Mouse (Mus musculus): ENCODE measurements around the gene Slc12a9. TPM values are rescaled to one million over a fixed set of nuclear protein-coding genes. Genes with fewer than 3 reads are reported as not detected.
A peak's percentile ranks its signal among the peaks of the same experiment; 100 is the strongest.
"Not testable (repeated sequence)": the region's sequence is repeated elsewhere in the genome, so short reads cannot be mapped to it uniquely, and the experiment has no call there.

Gene Slc12a9
- polyA plus RNA-seq, 1 experiment: 6.4 TPM

DNA sequence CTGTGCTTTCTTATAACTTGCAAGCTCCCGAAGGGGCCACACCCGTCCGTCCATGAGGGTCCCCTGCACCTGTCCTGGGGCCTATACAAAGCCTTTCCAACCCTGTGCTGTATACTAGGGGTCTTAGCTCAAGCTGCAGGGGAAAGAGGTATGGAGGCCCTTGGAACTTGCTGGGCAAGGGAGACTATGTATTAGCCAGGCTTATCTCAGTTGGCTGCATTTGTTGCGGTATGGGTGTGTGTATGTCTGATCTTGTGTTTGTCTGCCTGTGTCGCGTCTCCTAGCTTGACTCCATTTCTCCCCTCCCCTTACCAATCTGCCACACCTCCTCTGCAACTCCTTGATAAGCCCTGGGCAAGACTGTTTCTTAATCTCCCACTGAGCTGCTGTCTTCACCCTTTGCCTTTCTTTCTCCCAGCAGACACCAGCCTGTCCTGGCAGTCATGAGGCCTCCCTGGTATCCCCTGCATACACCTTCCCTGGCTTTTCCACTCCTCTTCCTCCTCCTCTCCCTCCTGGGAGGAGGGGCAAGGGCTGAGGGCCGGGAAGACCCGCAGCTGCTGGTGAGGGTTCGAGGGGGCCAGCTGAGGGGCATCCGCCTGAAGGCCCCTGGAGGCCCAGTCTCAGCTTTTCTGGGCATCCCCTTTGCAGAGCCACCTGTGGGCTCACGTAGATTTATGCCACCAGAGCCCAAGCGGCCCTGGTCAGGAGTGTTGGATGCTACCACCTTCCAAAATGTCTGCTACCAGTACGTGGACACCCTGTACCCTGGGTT lies 43.6 kb downstream of the Slc12a9 start:
- peaks cover 33% of the 10 kb centered on the region for H3K36me3 ChIP-seq (replicated peaks; ENCODE audit: low read length)
- no peaks in the 10 kb centered on the region for H3K27me3 ChIP-seq (replicated peaks)
- H3K4me3 ChIP-seq (replicated peaks): peak overlapping the region; percentile 95
- TF ChIP-seq FLI1 (IDR thresholded peaks at IDR 0.05; ENCODE audit: low read length) (no peak), GATA1 (IDR thresholded peaks at IDR 0.05; ENCODE audit: borderline replicate concordance, low read length) (peak; percentile 48; the same call in 1 of the 3 replicates)
- H3K4me1 ChIP-seq: peaks cover 92% of the 10 kb centered on the region
- no peaks in the 10 kb centered on the region for H3K9me3 ChIP-seq

DNA sequence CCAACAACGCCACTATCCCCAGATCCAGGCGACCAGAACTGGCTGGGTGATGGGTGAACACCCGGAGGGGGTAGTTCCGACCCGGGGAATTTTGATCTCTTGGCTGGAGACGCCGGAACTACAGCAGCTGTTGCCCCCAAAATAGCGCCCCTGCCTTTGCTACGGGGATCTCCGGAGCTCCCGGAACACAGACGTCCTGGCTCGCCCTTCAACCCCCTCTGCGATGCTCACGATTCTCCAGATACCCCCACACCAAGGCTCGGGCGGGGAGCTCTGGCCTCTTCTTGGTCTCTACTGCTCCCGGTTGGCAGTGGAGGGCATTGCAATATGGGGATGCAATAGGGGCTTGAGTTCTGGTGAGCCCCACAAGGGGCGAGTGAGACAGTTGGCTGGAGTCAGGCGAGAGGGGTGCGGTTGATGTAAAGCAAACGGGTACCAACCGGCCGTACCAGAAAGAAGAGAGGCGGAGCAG lies 44.4 kb downstream of the Slc12a9 start:
- Histone ChIP-seq H3K27me3 (replicated peaks) (no peaks in the 10 kb centered on the region), H3K4me1 (peaks cover 87% of the 10 kb centered on the region), H3K9me3 (no peaks in the 10 kb centered on the region), H3K36me3 (replicated peaks; ENCODE audit: low read length) (peaks cover 31% of the 10 kb centered on the region), H3K4me3 (replicated peaks) (peak overlapping the region; percentile 95)
- TF ChIP-seq GATA1 (IDR thresholded peaks at IDR 0.05; ENCODE audit: borderline replicate concordance, low read length) (no peak), FLI1 (IDR thresholded peaks at IDR 0.05; ENCODE audit: low read length) (no peak)

- TF ChIP-seq GATA1 (IDR thresholded peaks at IDR 0.05; ENCODE audit: borderline replicate concordance, low read length) (no peak), FLI1 (IDR thresholded peaks at IDR 0.05; ENCODE audit: low read length) (no peak)
- Histone ChIP-seq H3K27me3 (replicated peaks) (no peaks in the 10 kb centered on the region), H3K4me3 (replicated peaks) (peak overlapping the region; percentile 95), H3K36me3 (replicated peaks; ENCODE audit: low read length) (peaks cover 34% of the 10 kb centered on the region), H3K9me3 (peaks cover 6% of the 10 kb centered on the region), H3K4me1 (peaks cover 78% of the 10 kb centered on the region)
These were observed 45.2 kb downstream of the Slc12a9 start for GRCm38 (mm10) chr5:137287953-137288743.

DNA sequence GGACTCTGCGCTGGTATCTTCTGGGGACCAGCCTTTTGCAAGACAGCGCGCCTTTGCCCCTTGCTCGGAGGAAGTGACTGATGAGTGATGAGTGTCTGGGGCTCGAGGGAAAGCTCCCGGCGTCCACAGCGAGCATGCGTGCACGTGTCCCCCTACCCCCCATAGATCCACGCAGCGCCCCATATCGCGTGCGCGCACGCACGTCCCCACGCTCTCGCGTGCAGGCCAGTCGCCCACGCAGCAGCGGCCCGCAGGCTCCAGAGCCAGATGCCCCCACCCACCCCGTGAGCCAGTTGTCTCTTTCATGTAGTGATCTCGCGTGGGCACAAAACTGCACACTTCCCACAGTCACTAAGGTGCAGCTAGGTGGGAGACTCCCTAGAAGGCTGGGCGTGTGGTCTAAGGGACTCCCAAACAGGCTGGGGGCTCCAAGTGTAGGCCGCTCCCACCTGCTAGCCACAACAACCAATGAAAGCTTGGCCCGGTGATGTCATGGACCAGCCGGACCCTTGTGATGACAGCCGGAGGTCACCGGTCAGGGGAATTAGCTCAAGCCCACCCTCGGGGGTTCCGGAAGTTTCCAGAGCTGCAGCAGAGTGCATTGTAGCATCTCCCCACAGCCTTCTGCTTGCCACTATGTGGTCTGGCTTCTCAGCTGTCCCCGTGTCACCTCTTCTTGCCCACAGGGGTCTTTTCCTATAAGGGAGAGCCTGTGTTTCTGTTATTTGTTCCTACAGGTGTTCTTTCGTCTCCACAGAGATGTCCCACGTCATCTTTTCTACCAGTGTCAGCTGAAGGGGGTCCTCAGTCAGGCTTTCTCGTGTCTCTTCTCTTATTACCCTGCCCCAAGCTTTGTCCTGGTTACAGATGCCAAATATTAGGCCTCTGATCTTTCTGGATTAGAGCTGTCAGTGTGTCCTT lies 46.1 kb downstream of the Slc12a9 start, which contains the start of gene Ache:
Gene Ache (plus strand): TSS at position 488 of the 921 bp plus-strand sequence.
- peaks cover 70% of the 10 kb centered on the region for H3K4me1 ChIP-seq
- H3K36me3 ChIP-seq (replicated peaks; ENCODE audit: low read length): peaks cover 33% of the 10 kb centered on the region
- TF ChIP-seq GATA1 (IDR thresholded peaks at IDR 0.05; ENCODE audit: borderline replicate concordance, low read length): no peak
- no peak for TF ChIP-seq FLI1 (IDR thresholded peaks at IDR 0.05; ENCODE audit: low read length)
- no peaks in the 10 kb centered on the region for H3K27me3 ChIP-seq (replicated peaks)
- peak within 1 kb of the TSS; percentile 95 for H3K4me3 ChIP-seq (replicated peaks)
- peaks cover 14% of the 10 kb centered on the region for H3K9me3 ChIP-seq

DNA sequence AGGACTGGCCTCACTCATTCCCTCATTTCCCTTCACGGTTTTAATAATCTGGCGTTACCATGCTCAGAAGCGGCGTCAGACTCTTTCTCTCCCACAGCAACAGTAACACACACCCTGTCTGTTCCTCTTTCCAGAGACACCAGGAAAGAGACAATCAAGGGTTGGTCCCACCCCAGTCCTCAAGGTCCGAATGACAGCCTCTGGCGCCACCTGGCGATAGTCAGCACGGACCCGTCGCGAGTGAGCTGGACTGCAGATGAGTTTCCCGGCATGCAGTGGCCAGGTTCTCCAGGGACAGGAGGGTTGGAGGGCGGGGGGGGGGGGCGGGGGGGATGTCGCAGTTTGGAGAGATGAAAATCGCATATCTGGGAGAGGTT lies 46.8 kb downstream of the Slc12a9 start:
- Histone ChIP-seq H3K4me3 (replicated peaks) (peak overlapping the region; percentile 95), H3K36me3 (replicated peaks; ENCODE audit: low read length) (peaks cover 26% of the 10 kb centered on the region), H3K4me1 (peaks cover 63% of the 10 kb centered on the region), H3K9me3 (peaks cover 14% of the 10 kb centered on the region), H3K27me3 (replicated peaks) (no peaks in the 10 kb centered on the region)
- TF ChIP-seq GATA1 (IDR thresholded peaks at IDR 0.05; ENCODE audit: borderline replicate concordance, low read length) (no peak), FLI1 (IDR thresholded peaks at IDR 0.05; ENCODE audit: low read length) (no peak)

- H3K4me1 ChIP-seq: peaks cover 57% of the 10 kb centered on the region
- H3K36me3 ChIP-seq (replicated peaks; ENCODE audit: low read length): peaks cover 20% of the 10 kb centered on the region
- TF ChIP-seq FLI1 (IDR thresholded peaks at IDR 0.05; ENCODE audit: low read length) (no peak), GATA1 (IDR thresholded peaks at IDR 0.05; ENCODE audit: borderline replicate concordance, low read length) (no peak)
- peaks cover 14% of the 10 kb centered on the region for H3K9me3 ChIP-seq
- peak overlapping the region; percentile 26 for H3K4me3 ChIP-seq (replicated peaks)
- H3K27me3 ChIP-seq (replicated peaks): no peaks in the 10 kb centered on the region
These were observed 47.4 kb downstream of the Slc12a9 start for GRCm38 (mm10) chr5:137285986-137286385.

- Histone ChIP-seq H3K27me3 (replicated peaks) (no peaks in the 10 kb centered on the region), H3K4me1 (peaks cover 47% of the 10 kb centered on the region), H3K4me3 (replicated peaks) (no peak overlapping the region), H3K9me3 (peaks cover 14% of the 10 kb centered on the region), H3K36me3 (replicated peaks; ENCODE audit: low read length) (peaks cover 10% of the 10 kb centered on the region)
- TF ChIP-seq FLI1 (IDR thresholded peaks at IDR 0.05; ENCODE audit: low read length): no peak
- TF ChIP-seq GATA1 (IDR thresholded peaks at IDR 0.05; ENCODE audit: borderline replicate concordance, low read length): no peak
These were observed 48.4 kb downstream of the Slc12a9 start for GRCm38 (mm10) chr5:137285045-137285444.

- H3K4me3 ChIP-seq (replicated peaks); H3K36me3 ChIP-seq (replicated peaks; ENCODE audit: low read length); H3K27me3 ChIP-seq (replicated peaks): not testable (repeated sequence)
- Histone ChIP-seq H3K9me3 (peaks cover 14% of the 10 kb centered on the region), H3K4me1 (peaks cover 41% of the 10 kb centered on the region)
These were observed 49.0 kb downstream of the Slc12a9 start for GRCm38 (mm10) chr5:137284411-137284810.
